Mouse (Mus musculus) stomach, adult 2 months (tissue): Measurements from ENCODE around the gene Slc25a48. TPM values are rescaled to one million over a fixed set of nuclear protein-coding genes. Genes with fewer than 3 reads are reported as not detected.

Source experiments
- polyA plus RNA-seq: library from polyadenylated mRNA; depleted of rRNA; stranded (reverse); fragments of >200 nt; gene quantifications from 2 replicates; pipeline ENCODE4 v1.2.3, GENCODE M21; 2012; rRNA removed

Gene Slc25a48
- polyA plus RNA-seq = 0.12 and 0.28 TPM in 2 replicates

DNA sequence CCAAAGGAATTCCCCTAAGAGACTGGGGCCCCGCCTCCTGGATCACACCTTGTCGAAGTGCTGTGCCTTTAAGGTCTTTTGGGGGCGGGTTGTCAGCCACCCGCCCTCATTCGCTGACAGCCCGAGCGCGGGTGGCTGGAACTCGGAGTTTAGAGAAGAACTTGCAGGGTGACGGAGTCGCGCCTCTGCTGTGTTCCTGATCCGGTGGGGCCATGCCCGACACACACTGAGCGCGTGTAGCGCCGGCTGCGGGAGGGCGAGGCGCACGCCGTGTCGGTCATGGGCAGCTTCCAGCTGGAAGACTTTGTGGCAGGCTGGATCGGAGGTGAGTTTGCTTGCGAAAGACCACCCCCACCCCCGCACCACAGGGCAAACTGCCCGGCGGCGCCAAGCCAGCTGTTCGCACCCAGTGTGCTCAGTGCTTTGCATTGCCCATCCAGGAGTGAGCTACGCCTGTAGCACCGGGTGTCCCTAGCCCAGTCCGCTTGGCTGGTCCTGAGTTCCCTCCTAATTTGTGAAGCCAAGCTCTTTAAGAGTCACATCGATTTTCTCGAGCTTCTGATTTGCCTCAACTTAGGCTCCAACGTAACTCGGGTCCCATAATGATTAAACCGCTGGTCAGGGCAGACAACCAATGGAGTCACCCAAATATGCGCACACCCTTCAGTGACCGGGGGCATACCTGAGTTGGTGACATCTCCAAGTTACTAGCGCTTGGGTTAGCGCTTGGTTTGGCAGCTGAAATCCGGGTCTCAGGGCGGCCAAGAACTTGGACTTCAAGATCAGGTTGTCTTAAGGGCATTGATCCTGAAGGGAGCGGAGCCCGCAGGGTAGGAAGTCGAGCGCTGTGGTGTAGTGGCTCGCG lies at the start of gene Slc25a48:
Gene Slc25a48, plus strand, starts transcription at position 145 of the 865 bp plus-strand sequence.

GRCm38 (mm10) chr13:56426365-56426764 lies 11.8 kb upstream of the Slc25a48 start, which contains the start of gene Gm3045:
Gm3045 (plus strand) TSS chr13:56426594.

DNA sequence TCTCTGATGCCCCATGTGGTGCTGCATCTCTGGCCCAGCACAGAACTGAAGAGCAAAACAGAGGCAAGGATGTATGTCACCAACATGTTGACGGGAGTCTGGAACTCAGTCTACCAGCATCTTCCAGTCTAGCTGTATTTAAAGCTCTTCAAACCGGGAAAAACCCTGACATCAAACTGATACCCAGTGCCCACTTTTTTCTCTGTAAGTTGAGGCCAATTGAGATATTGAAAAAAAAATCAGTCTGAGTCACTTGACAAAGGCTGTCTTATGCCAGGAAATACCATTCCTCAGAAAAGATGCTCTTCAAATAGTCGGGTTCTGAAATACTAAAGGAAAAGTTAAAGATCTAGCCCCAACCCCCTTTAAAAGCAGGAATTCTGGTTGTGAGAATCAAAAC lies 44.0 kb downstream of the Slc25a48 start, which contains the start of gene Il9:
Gene Il9, minus strand, starts transcription at position 101 of the 400 bp plus-strand sequence.

GRCm38 (mm10) chr13:56522081-56522820 lies 84.1 kb downstream of the Slc25a48 start, which contains the start of gene Fbxl21:
Fbxl21 (plus strand) TSS chr13:56522472.

Other genes starting within 250 kb of the Slc25a48 start
- gene Neurog1, start 186.2 kb upstream of the Slc25a48 start, polyA plus RNA-seq = not detected in 2 replicates
- gene Cxcl14, start 141.8 kb upstream of the Slc25a48 start, polyA plus RNA-seq = 12.6 and 31.1 TPM in 2 replicates
- gene Gm3045, start 11.8 kb upstream of the Slc25a48 start, polyA plus RNA-seq = not detected in 2 replicates
- not detected in 2 replicates for gene Il9, start 43.9 kb downstream of the Slc25a48 start, polyA plus RNA-seq
- 0.14 and 0.24 TPM in 2 replicates for gene Fbxl21, start 84.1 kb downstream of the Slc25a48 start, polyA plus RNA-seq
- gene Lect2, start 110.1 kb downstream of the Slc25a48 start, polyA plus RNA-seq = not detected in 2 replicates
- 84.4 and 134 TPM in 2 replicates for gene Tgfbi, start 171.2 kb downstream of the Slc25a48 start, polyA plus RNA-seq